Mouse (Mus musculus) limb, embryonic 15.5 days (tissue): ENCODE results near the gene Agrn. TPM values are rescaled to one million over a fixed set of nuclear protein-coding genes. Genes with fewer than 3 reads are reported as not detected.

Experiments
- ATAC-seq: fragments of 200-750 bp; cut with Nextera tagmentation; 2 replicates; pipeline ENCODE4 v1.8.0; 2017; ENCODE audit warnings: low read depth, moderate TSS enrichment; ENCODE audit not compliant: insufficient number of reproducible peaks, low FRiP score, low TSS enrichment
- H3K27ac ChIP-seq: fragments of 300-500 bp; sonication (generic); 2 replicates; pipeline ENCODE4 v1.5.1; 2015; ENCODE audit warnings: moderate library complexity, mild to moderate bottlenecking, inconsistent platforms
- H3K27me3 ChIP-seq: fragments of 300-500 bp; sonication (generic); 2 replicates; pipeline ENCODE4 v1.6.1; 2015; ENCODE audit warnings: inconsistent platforms
- H3K36me3 ChIP-seq: fragments of 300-500 bp; sonication (generic); 2 replicates; pipeline ENCODE4 v1.6.1; 2015; ENCODE audit warnings: inconsistent platforms
- H3K4me1 ChIP-seq: fragments of 300-500 bp; sonication (generic); 2 replicates; pipeline ENCODE4 v1.6.1; 2015; ENCODE audit warnings: inconsistent platforms
- H3K4me2 ChIP-seq: fragments of 300-500 bp; sonication (generic); 2 replicates; pipeline ENCODE4 v1.6.1; 2015; ENCODE audit warnings: mild to moderate bottlenecking, inconsistent platforms
- H3K4me3 ChIP-seq: fragments of 300-500 bp; sonication (generic); 2 replicates; pipeline ENCODE4 v1.5.1; 2015; ENCODE audit warnings: mild to moderate bottlenecking, inconsistent platforms
- H3K9ac ChIP-seq: fragments of 300-500 bp; sonication (generic); 2 replicates; pipeline ENCODE4 v1.6.1; 2015; ENCODE audit warnings: inconsistent platforms
- H3K9me3 ChIP-seq: fragments of 300-500 bp; sonication (generic); 2 replicates; pipeline ENCODE4 v1.6.1; 2016; ENCODE audit warnings: inconsistent platforms
- WGBS: fragments of 180-500 bp; shearing (Covaris S2); methylation state at CpG from one replicate; pipeline ENCODE4 v1.1.7; 2015; 5-methylcytosine and 5-hydroxymethylcytosine counted together
- microRNA-seq: library from miRNA; unstranded; fragments of <30 nt; microRNA quantifications from one replicate; pipeline ENCODE4, GENCODE M21; 2016
- polyA plus RNA-seq: library from polyadenylated mRNA; unstranded; fragments of >200 nt; fragmentation: Nextera tagmentation; extraction: Ambion mirVana; gene quantifications from 2 replicates; pipeline ENCODE4 v1.2.1, GENCODE M21; 2015

Agrn gene
- polyA plus RNA-seq, 1 experiment from 2014 or later: 67.1 TPM

DNA sequence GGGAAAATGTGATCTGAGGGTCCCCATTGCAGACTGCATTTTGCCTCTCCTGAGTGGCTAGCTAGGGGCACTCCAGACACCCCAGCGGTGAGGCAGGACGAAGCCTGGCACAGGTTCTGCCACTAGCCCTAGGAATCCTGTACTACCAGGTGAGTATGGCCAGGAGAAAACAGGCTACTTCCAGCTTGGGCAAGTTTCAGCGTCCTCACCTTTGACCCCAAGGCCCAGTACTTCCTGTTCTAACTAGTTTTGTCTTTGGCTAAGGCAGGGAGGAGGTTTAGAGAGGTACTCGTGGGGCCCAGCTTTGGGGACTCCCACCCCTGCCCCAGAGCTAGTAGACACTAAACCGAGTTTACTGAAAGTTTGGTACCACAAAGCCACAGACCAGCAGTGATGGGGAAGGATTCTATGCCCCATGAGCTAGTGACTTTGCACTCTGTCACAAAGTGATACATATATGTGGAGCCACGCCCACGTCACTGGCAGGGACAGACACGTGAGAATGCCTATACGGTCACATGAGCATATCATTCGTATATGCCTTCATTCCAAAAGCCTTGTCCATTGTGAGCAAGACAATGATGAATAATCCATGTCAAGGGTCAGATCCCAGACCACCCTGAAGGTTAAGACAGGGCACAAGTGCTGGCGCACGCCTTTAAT lies 63.2 kb downstream of the Agrn start:
- no peak overlapping the region for H3K4me2 ChIP-seq
- 73% methylated on average over 12 of the region's 12 CpGs for WGBS
- H3K27me3 ChIP-seq: no peaks in the 10 kb centered on the region
- no peaks in the 10 kb centered on the region for H3K9me3 ChIP-seq
- H3K27ac ChIP-seq: no peak overlapping the region
- no peaks in the 10 kb centered on the region for H3K4me1 ChIP-seq
- H3K9ac ChIP-seq: no peak overlapping the region
- H3K4me3 ChIP-seq: no peak overlapping the region
- H3K36me3 ChIP-seq: no peaks in the 10 kb centered on the region
- ATAC-seq: no peak

GRCm38 (mm10) chr4:156133334-156133733 lies 64.0 kb downstream of the Agrn start:
- Histone ChIP-seq H3K4me2 (no peak overlapping the region), H3K36me3 (no peaks in the 10 kb centered on the region), H3K27me3 (no peaks in the 10 kb centered on the region), H3K4me3 (no peak overlapping the region), H3K4me1 (no peaks in the 10 kb centered on the region), H3K9me3 (no peaks in the 10 kb centered on the region), H3K27ac (no peak overlapping the region), H3K9ac (no peak overlapping the region)
- WGBS: 67% methylated on average over 5 of the region's 5 CpGs
- ATAC-seq: no peak

DNA sequence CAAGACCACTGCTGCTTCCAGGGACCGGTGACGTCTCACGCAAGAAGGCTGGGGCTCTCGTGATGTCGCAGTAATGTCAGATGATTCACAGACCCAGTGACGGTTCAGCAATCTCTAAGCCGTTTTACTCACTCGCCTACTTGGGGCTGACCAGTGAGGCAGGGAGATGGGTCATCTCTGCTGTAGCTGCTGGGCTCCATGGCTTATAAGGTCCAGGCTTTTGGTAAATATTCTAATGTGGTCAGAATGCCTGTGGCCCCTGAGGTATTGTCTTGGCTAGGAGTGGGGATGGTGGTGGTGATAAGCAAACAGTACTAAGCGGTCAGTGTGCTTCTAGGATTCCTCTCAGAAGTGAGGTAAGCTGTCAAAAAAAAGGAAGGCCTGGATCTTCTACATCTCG lies 66.3 kb downstream of the Agrn start:
- Histone ChIP-seq H3K27me3 (no peaks in the 10 kb centered on the region), H3K4me1 (no peaks in the 10 kb centered on the region), H3K9me3 (no peaks in the 10 kb centered on the region), H3K36me3 (peaks cover 11% of the 10 kb centered on the region), H3K9ac (no peak overlapping the region), H3K4me3 (no peak overlapping the region), H3K4me2 (no peak overlapping the region), H3K27ac (no peak overlapping the region)
- ATAC-seq: no peak
- WGBS: 81% methylated on average over 10 of the region's 10 CpGs

- Histone ChIP-seq H3K27ac (no peak within 1 kb of the TSS), H3K4me1 (no peaks in the 10 kb centered on the region), H3K9me3 (no peaks in the 10 kb centered on the region), H3K4me3 (no peak within 1 kb of the TSS), H3K36me3 (peaks cover 17% of the 10 kb centered on the region), H3K9ac (no peak within 1 kb of the TSS), H3K27me3 (no peaks in the 10 kb centered on the region), H3K4me2 (no peak within 1 kb of the TSS)
- ATAC-seq: no peak
- 78% methylated on average over 15 of the region's 15 CpGs for WGBS
Observed at GRCm38 (mm10) chr4:156130436-156130835, 66.9 kb downstream of the Agrn start, which contains the start of gene Rnf223. Gene Rnf223 (plus strand): TSS chr4:156130513.

DNA sequence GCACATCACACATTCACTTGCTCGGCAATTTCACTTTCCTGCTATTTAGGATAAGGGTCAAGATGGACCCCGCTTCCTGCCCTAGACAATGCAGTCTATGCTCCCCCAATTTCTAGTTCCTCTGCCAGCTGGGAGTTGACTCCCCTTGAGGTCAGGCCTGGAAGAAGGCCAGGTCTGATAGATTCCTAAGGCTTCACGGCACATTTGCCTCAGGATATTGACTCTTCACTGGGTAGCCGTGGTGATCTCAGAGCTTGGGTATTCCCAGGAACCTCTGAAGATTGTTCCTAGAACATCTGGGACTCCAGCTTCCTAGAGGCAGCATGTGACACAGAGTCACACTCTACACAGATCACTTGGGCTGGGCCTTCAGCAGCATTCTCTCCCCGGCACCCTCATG lies 68.5 kb downstream of the Agrn start:
- Histone ChIP-seq H3K9ac (no peak overlapping the region), H3K4me3 (no peak overlapping the region), H3K27me3 (no peaks in the 10 kb centered on the region), H3K4me1 (no peaks in the 10 kb centered on the region), H3K4me2 (no peak overlapping the region), H3K27ac (no peak overlapping the region), H3K36me3 (peaks cover 33% of the 10 kb centered on the region), H3K9me3 (no peaks in the 10 kb centered on the region)
- ATAC-seq: no peak
- WGBS: 83% methylated on average over 5 of the region's 5 CpGs

DNA sequence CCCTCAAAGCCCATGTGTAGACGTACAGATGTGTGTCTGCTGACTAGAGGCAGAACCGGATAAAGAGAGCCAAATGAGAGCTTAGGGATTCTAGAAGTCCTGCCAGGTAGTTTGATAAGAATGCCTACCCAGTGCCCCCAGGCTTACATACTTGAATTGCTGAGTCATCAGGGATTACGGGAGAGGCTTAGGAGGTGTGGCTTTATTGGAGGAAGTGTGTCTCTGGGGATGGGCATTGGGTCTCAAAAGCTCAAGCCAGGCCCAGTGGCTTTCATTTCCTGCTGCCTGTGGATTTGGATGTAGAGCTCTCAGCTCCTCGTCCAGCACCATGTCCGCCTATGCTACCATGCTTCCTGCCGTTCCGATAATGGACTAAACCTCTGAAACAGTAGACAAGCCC lies 70.4 kb downstream of the Agrn start:
- no peaks in the 10 kb centered on the region for H3K27me3 ChIP-seq
- no peak overlapping the region for H3K27ac ChIP-seq
- H3K9me3 ChIP-seq: no peaks in the 10 kb centered on the region
- no peaks in the 10 kb centered on the region for H3K4me1 ChIP-seq
- H3K4me2 ChIP-seq: no peak overlapping the region
- no peak for ATAC-seq
- peaks cover 51% of the 10 kb centered on the region for H3K36me3 ChIP-seq
- no peak overlapping the region for H3K9ac ChIP-seq
- H3K4me3 ChIP-seq: no peak overlapping the region
- WGBS: 79% methylated on average over 7 of the region's 7 CpGs

GRCm38 (mm10) chr4:156125393-156125792 lies 71.9 kb downstream of the Agrn start:
- WGBS: 92% methylated on average over 6 of the region's 6 CpGs
- H3K9me3 ChIP-seq: no peaks in the 10 kb centered on the region
- H3K9ac ChIP-seq: no peak overlapping the region
- ATAC-seq: no peak
- no peak overlapping the region for H3K4me3 ChIP-seq
- no peak overlapping the region for H3K4me2 ChIP-seq
- H3K27me3 ChIP-seq: no peaks in the 10 kb centered on the region
- peaks cover 66% of the 10 kb centered on the region for H3K36me3 ChIP-seq
- no peak overlapping the region for H3K27ac ChIP-seq
- no peaks in the 10 kb centered on the region for H3K4me1 ChIP-seq

- no peak overlapping the region for H3K4me3 ChIP-seq
- H3K4me1 ChIP-seq: no peaks in the 10 kb centered on the region
- H3K9ac ChIP-seq: no peak overlapping the region
- ATAC-seq: no peak
- H3K4me2 ChIP-seq: no peak overlapping the region
- H3K36me3 ChIP-seq: peaks cover 79% of the 10 kb centered on the region
- 97% methylated on average over 7 of the region's 7 CpGs for WGBS
- H3K27ac ChIP-seq: no peak overlapping the region
- H3K27me3 ChIP-seq: no peaks in the 10 kb centered on the region
- H3K9me3 ChIP-seq: no peaks in the 10 kb centered on the region
Observed at GRCm38 (mm10) chr4:156124077-156124476, 73.2 kb downstream of the Agrn start.

Small RNAs within 50 kb of the gene (microRNA-seq; reads per million reads assigned to microRNA genes)
- 1.6 reads per million for gene Mir7658

Other genes starting within 250 kb of the Agrn start
- 48.3 and 50.3 TPM in 2 replicates for gene C1qtnf12, start 235.2 kb downstream of the Agrn start, polyA plus RNA-seq
- 16.1 and 16.4 TPM in 2 replicates for gene B3galt6, start 204.8 kb downstream of the Agrn start, polyA plus RNA-seq
- gene Sdf4, start 204.6 kb downstream of the Agrn start, polyA plus RNA-seq: 175 and 176 TPM in 2 replicates
- gene Tnfrsf4, start 183.6 kb downstream of the Agrn start, polyA plus RNA-seq: 0.55 and 0.99 TPM in 2 replicates
- 3.6 and 5.4 TPM in 2 replicates for gene Tnfrsf18, start 171.3 kb downstream of the Agrn start, polyA plus RNA-seq
- gene Ttll10, start 138.1 kb downstream of the Agrn start, polyA plus RNA-seq: 2.5 and 3.1 TPM in 2 replicates
- gene 9430015G10Rik, start 87.5 kb downstream of the Agrn start, polyA plus RNA-seq: 29.9 and 31.8 TPM in 2 replicates
- 1.0 and 1.2 TPM in 2 replicates for gene Rnf223, start 67.0 kb downstream of the Agrn start, polyA plus RNA-seq
- gene Isg15, start 3.3 kb upstream of the Agrn start, polyA plus RNA-seq: 3.4 and 3.6 TPM in 2 replicates
- 3.1 and 4.4 TPM in 2 replicates for gene AW011738, start 5.8 kb upstream of the Agrn start, polyA plus RNA-seq
- 4.7 and 6.7 TPM in 2 replicates for gene Perm1, start 18.4 kb upstream of the Agrn start, polyA plus RNA-seq
- gene Plekhn1, start 37.4 kb upstream of the Agrn start, polyA plus RNA-seq: 44.6 and 45.5 TPM in 2 replicates
- 58.0 and 68.4 TPM in 2 replicates for gene Noc2l, start 38.5 kb upstream of the Agrn start, polyA plus RNA-seq
- 0.52 and 0.83 TPM in 2 replicates for gene Samd11, start 58.2 kb upstream of the Agrn start, polyA plus RNA-seq
- not detected in 2 replicates for gene Vmn2r-ps159, start 133.6 kb upstream of the Agrn start, polyA plus RNA-seq